Mouse (Mus musculus): ENCODE data around the gene Serpine3.
"Not testable (repeated sequence)": the region's sequence is repeated elsewhere in the genome, so short reads cannot be mapped to it uniquely, and the experiment has no call there.

Serpine3 gene

DNA sequence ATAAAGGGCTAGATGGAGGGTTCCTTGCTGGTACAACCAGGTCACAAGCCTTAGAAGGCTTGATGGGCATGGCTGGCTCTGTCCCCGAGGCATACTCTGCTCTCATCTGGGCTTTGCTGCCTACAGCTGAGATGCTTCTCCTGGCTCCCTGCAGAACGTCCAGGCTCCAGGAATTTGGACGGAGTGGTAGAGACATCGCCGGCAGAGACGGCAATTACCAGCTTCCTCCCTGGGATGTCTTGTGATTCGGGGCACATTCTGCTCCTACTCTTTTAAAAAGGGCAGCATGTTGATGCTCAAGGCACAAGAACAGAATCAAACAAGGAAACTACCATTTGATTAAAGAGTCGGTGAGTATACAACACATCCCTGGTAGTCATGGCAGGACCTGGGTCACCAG lies at the start of gene Serpine3:
Gene Serpine3 (plus strand): TSS at position 301 of the 400 bp plus-strand sequence.
- DNase-seq (ENCODE audit: low spot score in 2 of 2), result no peak

DNA sequence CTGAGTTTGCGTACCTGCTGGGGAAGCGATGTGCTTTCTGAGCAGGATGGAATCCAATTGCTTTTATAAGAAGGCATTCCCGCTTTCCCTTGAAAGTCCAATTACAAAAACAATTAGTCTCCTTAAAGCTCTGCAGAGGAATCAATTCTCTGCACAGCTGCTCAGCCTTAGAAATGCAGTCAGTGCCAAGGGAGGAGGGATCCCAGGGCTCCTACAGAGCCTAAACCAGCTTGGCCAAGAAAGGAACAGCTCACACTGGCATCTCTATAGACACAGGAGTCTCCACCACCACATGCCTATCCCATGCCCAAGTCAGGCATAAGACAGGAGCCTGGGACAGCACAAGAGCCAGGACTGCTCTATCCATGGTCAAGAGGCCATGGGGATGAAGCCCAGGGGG lies 41.1 kb upstream of the Serpine3 start:
- DNase-seq (ENCODE audit: low spot score in 2 of 2), result no peak

DNA sequence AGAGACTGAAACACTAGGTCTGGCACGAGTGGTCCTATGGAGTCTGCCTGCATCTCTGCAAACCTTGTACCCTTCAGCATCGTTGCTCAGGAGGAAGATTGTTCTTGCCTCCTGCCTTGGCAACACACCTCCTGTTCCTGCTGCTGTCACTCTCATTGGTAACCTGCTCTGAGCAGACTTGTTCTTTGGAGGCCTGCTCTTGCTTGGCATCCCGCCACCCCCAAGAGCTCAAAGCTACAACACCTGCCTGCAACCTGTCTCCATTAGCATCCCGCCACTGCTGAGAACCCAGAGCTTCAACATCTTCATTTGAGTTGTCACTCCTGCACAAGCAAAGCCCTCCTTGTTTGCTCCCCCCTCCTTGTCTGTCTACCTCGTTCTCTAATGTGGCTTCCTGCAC lies 35.5 kb upstream of the Serpine3 start:
- DNase-seq (ENCODE audit: low spot score in 2 of 2), result no peak

DNA sequence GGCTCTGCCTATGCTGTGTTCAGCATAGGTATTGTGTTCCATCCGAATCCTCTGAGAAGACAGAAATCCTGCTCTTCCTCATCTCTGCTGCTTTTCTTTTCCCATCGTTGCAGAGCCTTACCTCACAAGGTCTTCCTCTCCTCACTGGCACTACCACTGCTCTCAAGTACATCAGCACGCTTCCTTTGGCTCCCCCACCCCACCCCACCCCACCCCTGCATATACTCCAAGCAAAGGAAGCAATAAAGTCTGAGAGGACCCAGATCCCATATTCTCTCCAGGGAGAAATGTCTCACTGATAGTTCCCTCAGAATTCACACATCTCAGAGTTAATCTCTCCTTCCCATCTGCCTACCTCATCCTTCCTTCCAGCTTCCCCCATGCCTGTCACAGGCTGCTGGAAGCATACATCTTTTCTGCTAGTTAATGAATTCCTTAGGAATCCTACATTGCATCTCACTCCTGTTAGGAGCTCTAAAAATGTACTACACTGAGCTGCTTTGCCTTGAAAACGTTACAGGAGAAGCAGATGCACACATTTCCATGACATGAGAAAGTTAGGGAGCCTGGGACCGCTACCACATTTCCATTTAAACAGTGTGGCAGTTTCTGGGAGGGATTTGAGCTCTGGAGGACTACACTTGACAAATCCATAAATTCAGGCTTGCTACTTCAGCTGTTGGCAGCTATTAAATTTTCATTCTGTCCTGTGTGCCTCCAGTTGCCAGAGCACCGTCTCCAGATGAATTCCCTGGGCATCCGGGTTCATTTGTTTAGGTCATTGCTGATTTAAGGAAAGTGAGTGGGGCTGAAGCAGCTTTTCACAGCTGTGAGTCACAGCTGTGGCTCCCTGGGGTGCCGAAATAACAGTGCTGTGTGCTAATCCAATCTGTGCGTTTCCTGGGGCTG lies 25.8 kb upstream of the Serpine3 start:
- no peak for DNase-seq (ENCODE audit: low spot score in 2 of 2)

DNA sequence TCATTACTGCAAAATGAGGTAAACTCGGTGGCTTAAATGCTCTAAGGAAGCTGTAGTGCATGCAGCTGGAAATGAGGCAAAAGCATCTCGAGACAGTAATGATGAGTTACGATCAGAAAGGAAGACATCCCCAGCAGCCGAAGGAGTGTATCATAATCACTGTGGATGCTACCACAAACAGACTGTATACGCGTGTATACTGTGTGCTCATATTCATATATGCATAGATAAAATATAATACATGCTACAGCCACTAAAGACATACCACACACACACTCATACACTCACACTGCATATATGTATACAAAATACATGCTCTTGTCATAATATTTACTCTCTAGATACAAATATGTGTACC lies 25.1 kb upstream of the Serpine3 start:
- DNase-seq (ENCODE audit: low spot score in 2 of 2), result no peak

DNA sequence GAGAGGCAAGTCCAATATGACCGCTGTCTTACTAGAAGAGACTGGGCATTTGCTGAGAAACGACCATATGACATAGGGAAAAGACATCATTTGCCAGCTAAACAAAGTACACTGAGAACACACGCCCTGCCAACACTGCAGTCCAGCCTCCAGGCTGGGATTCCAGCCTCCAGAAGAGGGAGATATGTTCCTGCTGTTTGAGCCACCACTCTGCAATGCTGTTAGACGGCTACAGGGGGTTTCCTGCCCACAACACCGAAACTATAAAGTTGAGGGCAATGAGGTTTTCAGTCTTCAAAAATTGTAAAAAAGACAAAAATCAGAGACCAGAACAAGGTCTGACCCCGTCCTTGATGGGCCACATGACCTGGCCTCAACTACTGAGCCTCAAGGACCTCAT lies 24.4 kb upstream of the Serpine3 start:
- DNase-seq (ENCODE audit: low spot score in 2 of 2), result no peak

DNA sequence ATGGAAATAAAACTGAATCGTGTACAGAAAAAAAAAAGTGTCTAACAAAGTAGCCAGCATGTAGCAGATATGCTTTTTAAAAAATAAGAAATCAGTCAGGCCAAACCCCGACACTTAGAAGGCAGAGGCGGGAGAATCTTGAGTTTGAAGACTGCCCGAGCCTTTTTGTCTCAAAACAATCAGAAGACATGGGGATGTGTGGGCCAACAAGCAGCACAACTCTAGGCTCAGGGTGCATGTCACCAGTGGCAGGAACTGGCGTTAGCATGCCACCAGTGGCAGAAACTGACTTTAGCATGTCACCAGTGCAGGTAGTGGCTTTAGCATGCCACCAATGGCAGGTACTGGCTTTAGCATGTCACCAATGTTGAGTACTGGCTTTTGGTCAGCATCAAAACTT lies 23.9 kb upstream of the Serpine3 start:
- no peak for DNase-seq (ENCODE audit: low spot score in 2 of 2)

DNA sequence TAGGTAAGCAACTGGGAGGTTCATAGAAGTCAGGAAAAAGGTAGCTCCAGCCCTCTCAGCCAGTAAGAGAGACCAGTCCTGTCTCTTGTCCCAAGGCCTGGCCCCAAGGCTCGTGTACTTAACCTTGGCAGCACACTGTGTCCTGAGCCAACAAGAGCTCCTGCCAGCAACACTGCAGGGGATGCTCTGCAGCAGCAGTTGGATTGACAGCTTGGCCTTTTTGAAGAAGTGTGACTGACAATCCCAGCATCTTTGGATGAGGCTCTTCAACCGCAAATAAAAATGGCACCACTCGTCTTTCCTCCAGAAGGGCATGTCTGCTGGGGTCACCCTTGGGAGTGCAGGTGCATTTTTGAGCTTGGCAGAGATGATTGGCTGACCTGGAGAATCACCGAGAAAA lies 23.1 kb upstream of the Serpine3 start:
- no peak for DNase-seq (ENCODE audit: low spot score in 2 of 2)

DNA sequence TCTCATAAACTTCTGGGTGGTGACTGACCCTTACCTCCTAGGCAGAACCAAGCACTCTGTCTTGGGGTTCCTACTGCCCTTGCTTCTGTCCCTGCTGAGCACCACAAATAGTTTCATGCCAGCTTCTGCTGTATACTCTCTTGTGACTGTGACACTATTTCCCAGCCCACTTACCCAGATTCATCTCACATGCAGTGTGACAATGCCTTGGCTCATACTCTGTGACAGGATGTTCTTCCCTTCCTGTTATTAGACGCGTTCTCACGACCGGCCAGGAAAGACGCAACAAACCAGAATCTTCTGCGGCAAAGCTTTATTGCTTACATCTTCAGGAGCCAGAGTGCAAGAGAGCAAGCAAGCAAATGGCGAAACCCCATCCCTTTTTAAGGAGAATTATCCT lies 21.1 kb upstream of the Serpine3 start:
- DNase-seq (ENCODE audit: low spot score in 2 of 2), result not testable (repeated sequence)

DNA sequence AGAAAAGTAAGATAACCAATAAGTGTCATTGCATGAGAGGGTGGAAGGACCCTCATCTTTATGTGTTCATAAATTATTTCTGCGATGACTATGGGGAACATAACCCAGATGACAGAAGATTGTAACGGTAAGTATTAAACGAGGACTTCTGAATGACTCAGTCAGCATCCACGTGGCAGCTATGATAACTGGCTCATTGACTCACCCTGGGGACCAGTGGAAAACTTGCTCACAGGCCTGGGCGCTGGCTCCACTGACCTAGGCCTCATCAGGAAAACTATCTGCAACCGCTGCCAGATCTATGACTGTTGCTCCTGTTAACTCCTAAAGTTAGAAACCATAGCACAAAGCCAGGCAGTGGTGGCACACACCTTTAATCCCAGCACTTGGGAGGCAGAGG lies 15.1 kb upstream of the Serpine3 start:
- DNase-seq (ENCODE audit: low spot score in 2 of 2), result no peak

DNA sequence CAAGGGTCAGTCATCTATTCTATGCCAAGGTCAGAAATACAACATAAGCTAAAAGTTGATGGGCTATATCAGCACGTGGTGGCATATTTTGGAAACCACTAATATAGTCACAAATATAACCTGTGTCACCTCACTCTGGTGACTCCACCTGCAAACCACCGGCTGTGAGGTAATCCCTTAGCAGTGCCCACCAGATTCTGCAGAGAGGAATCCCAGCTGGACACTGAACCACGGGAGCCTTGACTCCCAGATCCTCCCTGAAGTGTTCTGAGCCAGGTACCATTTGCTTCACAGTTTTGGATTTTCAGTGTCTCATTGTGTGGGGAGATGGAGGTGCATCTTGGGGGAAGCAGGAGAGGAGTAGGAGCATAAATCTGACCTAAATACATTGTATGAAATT lies 13.1 kb upstream of the Serpine3 start:
- DNase-seq (ENCODE audit: low spot score in 2 of 2), result no peak

DNA sequence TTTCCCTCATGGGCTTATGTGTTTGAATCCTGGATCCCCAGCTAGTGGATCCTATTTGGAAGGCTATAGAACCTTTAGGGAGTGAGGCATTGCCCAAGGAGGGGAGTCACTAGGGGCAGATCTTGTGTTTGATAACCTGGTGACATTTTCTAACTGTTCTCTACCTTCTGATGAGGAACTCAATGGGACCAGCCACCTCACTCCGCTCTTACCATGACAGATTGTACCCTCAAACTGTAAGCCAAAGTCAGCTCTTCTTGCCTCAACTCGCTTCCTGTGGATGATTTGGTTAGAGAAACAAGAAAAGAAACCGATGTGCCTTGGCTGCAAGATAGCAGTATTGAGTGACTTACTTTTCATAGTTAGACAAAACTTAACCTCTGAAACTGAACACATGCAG lies 11.7 kb upstream of the Serpine3 start:
- DNase-seq (ENCODE audit: low spot score in 2 of 2), result no peak

DNA sequence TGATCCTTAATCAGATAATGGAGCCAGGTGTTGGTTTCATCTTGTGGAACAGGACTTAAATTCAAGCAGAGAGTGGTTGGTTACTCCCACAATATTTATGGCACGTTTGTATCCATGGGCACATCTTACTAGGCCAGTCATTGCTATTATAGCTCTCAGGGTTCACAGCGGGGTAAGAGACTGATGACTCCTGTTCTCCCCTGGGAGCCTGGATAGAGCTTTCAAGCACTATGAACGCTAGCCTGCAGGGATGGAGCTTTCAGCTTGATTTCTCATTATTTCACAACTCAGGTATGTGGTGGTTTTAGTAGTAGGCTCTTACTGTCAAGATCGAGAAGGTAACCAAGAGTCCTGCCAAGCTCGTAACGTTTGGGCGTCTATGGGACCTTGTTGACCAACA lies 7.5 kb upstream of the Serpine3 start:
- DNase-seq (ENCODE audit: low spot score in 2 of 2), result no peak

DNA sequence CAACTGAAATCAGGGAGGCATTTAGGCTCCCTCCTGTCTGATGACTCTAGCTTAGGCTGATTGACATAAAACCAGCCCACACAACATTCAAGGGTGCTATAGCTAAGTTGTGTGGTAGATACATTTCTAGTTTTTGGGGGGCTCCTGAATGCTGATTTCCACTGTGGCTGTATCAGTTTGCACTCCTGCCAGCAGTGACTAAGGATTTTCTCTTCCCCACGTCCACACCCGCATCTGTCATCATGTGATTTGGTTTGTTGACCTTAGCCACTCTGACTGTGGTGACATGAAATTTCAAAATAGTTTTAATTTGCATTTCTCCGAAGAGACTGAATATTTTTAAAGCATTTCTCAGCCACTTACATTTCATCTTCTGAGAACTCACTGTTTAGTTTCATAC lies 6.0 kb upstream of the Serpine3 start:
- DNase-seq (ENCODE audit: low spot score in 2 of 2), result no peak

DNA sequence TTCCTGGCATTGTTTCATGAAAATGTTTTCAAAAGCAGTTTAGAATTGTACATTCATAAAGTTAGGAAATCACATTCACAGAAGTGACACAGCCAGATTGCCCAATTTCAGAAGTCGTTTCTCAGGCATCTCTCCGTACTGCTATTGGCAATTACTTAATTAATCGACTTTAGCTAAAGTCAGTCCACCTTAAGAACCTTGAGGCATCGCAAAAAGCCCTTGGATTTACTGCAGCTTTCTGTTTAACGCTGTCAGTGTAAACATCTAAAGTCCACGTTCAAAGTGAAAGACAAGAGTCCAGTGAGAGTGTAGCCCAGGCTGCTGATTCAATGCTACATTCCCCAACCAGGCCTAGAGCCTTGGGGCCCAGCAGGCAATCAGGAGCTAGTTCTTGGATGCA lies 1.1 kb upstream of the Serpine3 start:
- no peak for DNase-seq (ENCODE audit: low spot score in 2 of 2)

DNA sequence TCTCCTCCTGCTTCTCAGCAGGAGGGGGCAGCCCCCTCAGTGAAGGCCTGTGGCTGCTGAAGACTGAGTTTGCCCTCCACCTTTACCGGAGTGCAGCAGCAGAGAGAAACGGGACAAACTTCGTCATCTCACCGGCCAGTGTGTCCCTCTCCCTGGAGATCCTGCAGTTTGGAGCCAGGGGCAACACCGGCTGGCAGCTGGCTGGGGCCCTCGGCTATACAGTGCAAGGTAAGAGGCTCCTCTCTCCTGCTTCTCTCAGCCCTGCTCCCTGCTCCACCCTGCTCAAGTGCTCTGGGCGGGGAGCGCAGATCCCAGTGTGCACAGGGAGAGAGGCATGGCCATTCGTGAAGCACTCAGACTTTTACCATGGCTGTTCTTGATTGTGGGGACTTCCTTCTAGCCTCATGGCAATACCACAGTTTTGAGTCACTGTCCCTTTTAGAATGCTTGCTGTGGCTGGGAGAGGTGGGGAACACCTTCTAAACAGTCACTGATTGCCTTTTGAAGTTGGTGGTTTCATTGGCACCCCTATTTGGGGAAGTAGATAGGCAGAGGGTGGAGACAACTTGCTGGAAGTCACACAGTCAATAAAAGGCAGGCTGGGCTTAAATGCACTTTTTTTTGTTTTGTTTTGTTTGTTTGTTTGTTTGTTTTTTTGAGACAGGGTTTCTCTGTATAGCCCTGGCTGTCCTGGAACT lies 1.7 kb downstream of the Serpine3 start:
- peak in 1 of 2 experiments; percentile 9 for DNase-seq (ENCODE audit: low spot score in 2 of 2)

DNA sequence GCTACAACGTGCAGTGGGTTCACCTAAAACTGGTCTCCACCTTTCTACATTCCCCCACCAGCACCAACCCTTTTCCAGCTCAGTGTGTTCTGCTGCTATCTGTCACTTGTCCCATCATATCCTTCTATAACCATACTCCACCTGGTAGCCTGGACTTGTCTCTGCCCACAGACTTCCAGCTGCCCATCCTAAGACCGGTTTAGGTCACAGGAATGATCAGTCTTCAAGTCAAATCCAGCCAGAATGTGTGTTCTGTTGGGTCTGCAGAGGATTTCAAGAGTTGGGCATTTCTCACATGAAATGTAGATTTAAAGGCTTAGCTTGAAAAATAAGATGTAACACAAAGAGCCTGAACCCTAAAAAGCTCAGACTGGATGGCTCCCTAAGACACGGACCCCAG lies 10.2 kb downstream of the Serpine3 start:
- DNase-seq (ENCODE audit: low spot score in 2 of 2), result no peak

DNA sequence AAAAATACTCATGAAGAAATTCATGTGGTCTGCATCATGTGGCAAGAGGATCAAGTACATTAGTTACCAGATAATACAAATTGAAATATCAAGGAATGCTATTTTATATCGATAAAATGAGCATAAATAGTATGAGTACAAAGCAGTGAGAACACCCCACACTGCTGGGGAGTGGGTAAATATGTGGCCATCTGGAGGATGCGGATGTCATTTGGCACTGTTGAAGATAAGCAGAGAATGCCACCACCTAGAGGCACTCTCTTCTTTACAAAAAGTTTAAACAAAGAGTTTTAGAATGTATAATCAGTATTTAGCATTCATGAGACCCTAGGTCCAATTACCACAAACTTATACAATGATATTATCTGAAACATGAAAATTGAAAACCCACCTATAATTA lies 54.7 kb downstream of the Serpine3 start:
- DNase-seq (ENCODE audit: low spot score in 2 of 2), result no peak

DNA sequence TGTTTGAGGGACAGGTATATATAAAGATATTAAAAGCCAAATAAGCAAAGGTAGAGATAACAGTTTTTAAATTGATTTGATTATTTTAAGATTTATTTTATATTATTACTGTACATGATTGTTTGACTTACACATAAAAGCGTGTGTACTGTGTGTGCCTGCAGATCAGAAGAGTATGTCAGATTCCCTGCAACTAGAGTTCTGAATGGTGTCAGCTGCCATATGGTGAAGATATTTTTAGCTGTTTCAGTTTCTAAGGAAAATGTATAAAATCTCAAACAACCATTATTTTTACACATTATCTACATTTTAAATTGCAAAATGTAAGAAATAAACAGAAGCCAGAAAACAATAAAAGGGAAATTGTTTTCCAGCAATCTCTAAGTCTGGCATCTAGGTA lies 58.2 kb downstream of the Serpine3 start:
- no peak for DNase-seq (ENCODE audit: low spot score in 2 of 2)

DNA sequence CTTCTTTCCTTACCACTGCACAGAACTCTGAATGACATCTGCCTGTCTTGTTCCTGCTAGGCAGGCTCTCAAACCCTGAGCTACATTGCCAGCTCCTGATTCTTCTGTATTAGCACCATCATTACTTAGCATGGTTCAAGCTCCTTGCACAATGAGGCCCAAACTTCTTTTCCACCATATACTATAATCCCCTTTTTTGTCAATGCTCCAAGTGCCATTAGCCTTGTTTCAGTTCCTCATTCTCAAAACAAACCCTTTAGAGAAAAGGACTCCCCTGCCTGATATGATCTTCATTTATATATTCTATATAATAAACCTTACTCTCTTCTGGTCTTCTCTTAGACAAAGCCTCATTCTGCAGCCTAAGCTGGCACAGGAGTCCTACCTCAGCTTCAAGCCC lies 61.1 kb downstream of the Serpine3 start:
- DNase-seq (ENCODE audit: low spot score in 2 of 2), result peak in 1 of 2 experiments; percentile 2

DNA sequence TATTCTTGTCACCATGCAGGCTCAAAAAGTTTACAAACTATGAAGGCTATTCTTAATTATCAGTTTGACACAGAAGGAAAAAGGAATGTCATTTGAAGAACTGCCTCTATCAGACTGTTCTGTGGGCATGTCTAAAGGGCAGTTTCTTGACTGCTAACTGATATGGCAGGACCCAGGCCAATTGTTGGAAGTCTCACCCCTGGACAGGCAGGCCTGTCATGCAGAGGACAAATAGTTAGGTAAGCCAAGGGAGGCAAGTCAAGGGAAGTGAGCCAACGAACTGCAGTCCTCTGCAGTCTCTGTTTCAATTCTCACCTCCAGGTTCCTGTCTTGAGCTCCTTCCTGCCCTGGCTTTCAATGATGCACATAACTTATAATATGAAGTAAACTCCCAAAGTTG lies 68.4 kb downstream of the Serpine3 start:
- peak; percentile 7 to 17 for DNase-seq (ENCODE audit: low spot score in 2 of 2)

DNA sequence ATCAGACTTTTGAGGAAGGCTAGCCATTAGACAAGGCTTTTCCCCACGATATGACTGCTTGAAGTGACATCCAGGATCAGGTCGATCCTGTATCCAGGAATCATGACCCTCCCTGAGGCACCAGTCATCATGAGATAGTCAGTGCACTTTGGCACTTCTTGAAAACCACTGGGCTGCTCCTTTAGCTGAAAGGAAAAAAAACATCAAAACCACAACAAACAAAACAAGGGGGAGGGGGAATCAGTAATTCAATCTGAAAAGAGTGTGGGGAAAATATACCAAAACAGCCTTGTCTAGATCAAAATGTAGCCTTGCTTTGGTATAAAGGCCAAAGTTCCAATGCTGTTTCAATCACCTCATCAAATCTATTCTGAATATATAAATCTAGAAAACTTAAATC lies 70.2 kb downstream of the Serpine3 start:
- no peak for DNase-seq (ENCODE audit: low spot score in 2 of 2)

DNA sequence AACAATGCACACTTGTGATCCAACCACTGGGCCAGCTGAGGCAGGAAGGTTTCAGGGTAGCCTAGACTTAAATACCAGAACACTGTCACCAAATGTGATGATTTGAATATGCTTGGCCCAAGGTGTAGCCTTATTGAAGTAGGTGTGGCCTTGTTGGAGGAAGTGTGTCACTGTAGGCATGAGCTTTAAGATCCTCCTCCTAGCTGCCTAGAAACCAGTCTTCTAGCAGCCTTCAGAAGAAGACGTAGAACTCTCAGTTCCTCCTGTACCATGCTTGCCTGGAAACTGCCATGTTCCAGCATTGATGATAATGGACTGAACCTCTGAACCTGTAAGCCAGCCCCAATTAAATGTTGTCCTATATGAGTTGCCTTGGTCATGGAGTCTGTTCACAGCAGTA lies 72.2 kb downstream of the Serpine3 start:
- peak; percentile 8 to 9 for DNase-seq (ENCODE audit: low spot score in 2 of 2)

Measured in spleen, postnatal 36 days (tissue).